Mouse (Mus musculus) forebrain, embryonic 15.5 days (tissue): ENCODE results near the gene Abcc12. TPM values are rescaled to one million over a fixed set of nuclear protein-coding genes. Genes with fewer than 3 reads are reported as not detected.
A peak's percentile ranks its signal among the peaks of the same experiment; 100 is the strongest.

Experiments used
- ATAC-seq: fragments of 200-750 bp; cut with Nextera tagmentation; replicated peaks from 2 replicates; pipeline ENCODE4 v1.8.0; 2017; ENCODE audit warnings: mild to moderate bottlenecking, moderate TSS enrichment, moderate library complexity
- H3K27ac ChIP-seq: fragments of 300-500 bp; sonication (generic); replicated peaks from 2 replicates; pipeline ENCODE4 v1.5.1; 2015; ENCODE audit warnings: mild to moderate bottlenecking, inconsistent platforms
- H3K27me3 ChIP-seq: fragments of 300-500 bp; sonication (generic); 2 replicates; pipeline ENCODE4 v1.6.1; 2015; ENCODE audit warnings: inconsistent platforms
- H3K36me3 ChIP-seq: fragments of 300-500 bp; sonication (generic); 2 replicates; pipeline ENCODE4 v1.6.1; 2015; ENCODE audit warnings: mild to moderate bottlenecking, inconsistent platforms
- H3K4me1 ChIP-seq: fragments of 300-500 bp; sonication (generic); 2 replicates; pipeline ENCODE4 v1.6.1; 2015; ENCODE audit warnings: inconsistent platforms
- H3K4me2 ChIP-seq: fragments of 300-500 bp; sonication (generic); replicated peaks from 2 replicates; pipeline ENCODE4 v1.6.1; 2015; ENCODE audit warnings: mild to moderate bottlenecking, inconsistent platforms
- H3K4me3 ChIP-seq: fragments of 300-500 bp; sonication (generic); 2 replicates; pipeline ENCODE4 v1.5.1; 2015; ENCODE audit warnings: mild to moderate bottlenecking, inconsistent platforms
- H3K9ac ChIP-seq: fragments of 300-500 bp; sonication (generic); replicated peaks from 2 replicates; pipeline ENCODE4 v1.6.1; 2015; ENCODE audit warnings: mild to moderate bottlenecking, inconsistent platforms
- H3K9me3 ChIP-seq: fragments of 300-500 bp; sonication (generic); 2 replicates; pipeline ENCODE4 v1.6.1; 2016; ENCODE audit warnings: inconsistent platforms
- WGBS: fragments of 180-500 bp; shearing (Covaris S2); methylation state at CpG from one replicate; pipeline ENCODE4 v1.1.7; 2015; ENCODE audit warnings: mixed read lengths; 5-methylcytosine and 5-hydroxymethylcytosine counted together
- polyA plus RNA-seq: library from polyadenylated mRNA; unstranded; fragments of >200 nt; fragmentation: Nextera tagmentation; extraction: Ambion mirVana; gene quantifications from 2 replicates; pipeline ENCODE4 v1.2.1, GENCODE M21; 2015

Abcc12 gene
- polyA plus RNA-seq, result 0.18 and 0.23 TPM in 2 replicates

GRCm38 (mm10) chr8:86580458-86580857 lies at the start of gene Abcc12:
Gene Abcc12, minus strand, starts transcription at chr8:86580686.
- peaks cover 23% of the 10 kb centered on the region for H3K4me1 ChIP-seq
- no peak within 1 kb of the TSS for H3K4me2 ChIP-seq
- H3K9ac ChIP-seq, result no peak within 1 kb of the TSS
- no peaks in the 10 kb centered on the region for H3K9me3 ChIP-seq
- H3K36me3 ChIP-seq, result no peaks in the 10 kb centered on the region
- 0 out of 2 replicates have a peak within 1 kb of the TSS, but pooled peaks have one; percentile 1 for H3K27ac ChIP-seq
- no peak for ATAC-seq
- no peak within 1 kb of the TSS for H3K4me3 ChIP-seq
- H3K27me3 ChIP-seq, result no peaks in the 10 kb centered on the region

DNA sequence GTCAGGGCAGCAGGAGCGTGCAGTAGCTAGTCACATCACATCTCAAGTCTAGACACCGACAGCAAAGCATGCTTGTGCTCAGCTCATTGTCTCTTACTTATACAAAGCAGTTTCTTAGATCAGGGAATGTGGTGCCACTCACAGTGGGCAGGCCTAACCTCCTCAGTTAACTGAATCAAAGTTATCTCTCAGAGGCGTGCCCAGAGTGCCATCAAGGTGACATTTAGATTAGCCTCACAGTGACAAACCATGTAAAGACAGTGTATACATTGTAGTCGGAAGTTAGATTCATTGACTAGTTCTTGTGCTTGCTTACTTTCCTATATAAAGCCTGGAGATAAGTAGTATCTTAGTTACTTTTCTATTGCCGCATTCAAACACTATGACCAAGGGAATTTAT lies 49.7 kb upstream of the Abcc12 start:
- WGBS, result 85% methylated on average over 5 of the region's 5 CpGs
- H3K4me2 ChIP-seq, result no peak overlapping the region
- no peaks in the 10 kb centered on the region for H3K9me3 ChIP-seq
- no peak overlapping the region for H3K27ac ChIP-seq
- H3K4me3 ChIP-seq, result no peak overlapping the region
- H3K9ac ChIP-seq, result no peak overlapping the region
- no peaks in the 10 kb centered on the region for H3K27me3 ChIP-seq
- H3K36me3 ChIP-seq, result peaks cover 16% of the 10 kb centered on the region
- H3K4me1 ChIP-seq, result peaks cover 14% of the 10 kb centered on the region
- no peak for ATAC-seq

- H3K9me3 ChIP-seq, result no peaks in the 10 kb centered on the region
- H3K36me3 ChIP-seq, result no peaks in the 10 kb centered on the region
- H3K4me2 ChIP-seq, result peak overlapping the region; percentile 88
- H3K4me3 ChIP-seq, result peak overlapping the region; percentile 95
- no peaks in the 10 kb centered on the region for H3K27me3 ChIP-seq
- no peak overlapping the region for H3K27ac ChIP-seq
- no peak for ATAC-seq
- 53% methylated on average over 7 of the region's 7 CpGs for whole genome bisulfite sequencing
- peak overlapping the region; percentile 62 for H3K9ac ChIP-seq
- H3K4me1 ChIP-seq, result peaks cover 24% of the 10 kb centered on the region
Measured at GRCm38 (mm10) chr8:86624915-86625314, 44.4 kb upstream of the Abcc12 start.

DNA sequence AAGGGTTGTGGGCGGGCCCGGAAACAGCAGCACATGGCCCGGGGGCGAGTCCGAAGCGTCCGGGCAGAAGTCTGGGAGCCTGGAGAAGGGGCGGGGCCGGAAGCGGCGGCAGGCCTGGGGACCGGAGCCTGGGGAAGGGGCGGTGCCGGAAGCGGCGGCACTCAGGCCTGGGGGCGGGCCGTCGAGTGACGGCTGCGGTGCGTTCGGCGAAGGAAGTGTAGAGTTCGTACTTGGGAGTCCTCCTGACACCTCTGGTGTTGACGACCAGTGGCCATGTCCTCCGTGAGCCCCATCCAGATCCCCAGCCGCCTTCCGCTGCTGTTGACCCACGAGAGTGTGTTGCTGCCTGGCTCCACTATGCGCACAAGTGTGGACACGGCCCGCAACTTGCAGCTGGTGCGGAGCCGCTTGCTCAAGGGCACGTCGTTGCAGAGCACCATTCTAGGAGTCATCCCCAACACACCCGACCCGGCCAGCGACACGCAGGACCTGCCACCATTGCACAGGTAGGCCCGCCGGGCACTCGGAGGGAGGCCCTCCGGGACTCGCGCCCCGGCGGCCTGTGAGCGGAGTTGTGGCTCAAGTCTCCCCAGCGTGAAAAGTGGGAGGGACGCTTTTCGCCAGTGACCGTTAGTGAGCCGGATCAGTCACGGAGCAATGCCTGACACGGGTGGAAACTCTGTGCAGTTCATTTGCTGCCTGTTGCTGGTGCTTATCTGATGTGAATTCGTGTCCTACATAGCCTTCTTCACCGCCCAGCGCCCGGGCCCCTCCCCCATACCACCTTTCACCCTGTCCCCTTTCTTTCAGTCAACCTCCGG lies 43.6 kb upstream of the Abcc12 start, which contains the start of gene Lonp2:
Lonp2 (plus strand) TSS at position 133 of the 821 bp plus-strand sequence.
- Histone ChIP-seq H3K36me3 (no peaks in the 10 kb centered on the region), H3K4me2 (peak within 1 kb of the TSS; percentile 88), H3K27me3 (no peaks in the 10 kb centered on the region), H3K9ac (peak within 1 kb of the TSS; percentile 75), H3K9me3 (no peaks in the 10 kb centered on the region), H3K4me3 (peak within 1 kb of the TSS; percentile 95), H3K27ac (peak within 1 kb of the TSS; percentile 91), H3K4me1 (peaks cover 24% of the 10 kb centered on the region)
- ATAC-seq, result peak; percentile 100
- WGBS, result under 1% methylated on average over 59 of the region's 62 CpGs

DNA sequence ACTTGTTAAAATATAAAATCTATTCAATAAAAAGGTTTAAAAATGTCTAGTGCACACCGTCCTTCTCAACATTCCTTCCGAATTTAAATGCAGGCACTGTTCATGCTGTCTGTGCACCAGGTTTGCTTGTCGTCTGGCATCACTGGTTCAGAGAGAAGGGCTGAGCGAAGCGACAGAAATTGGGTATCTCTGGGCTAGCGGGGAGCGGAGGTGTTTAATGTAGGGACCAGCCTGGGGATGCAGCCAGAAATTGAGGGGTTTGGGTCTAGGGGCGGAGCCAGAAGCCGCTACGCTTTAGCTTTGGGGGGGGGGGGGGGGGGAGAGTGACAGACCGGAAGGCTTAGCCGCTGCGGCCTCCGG lies 43.0 kb upstream of the Abcc12 start:
- Histone ChIP-seq H3K9me3 (no peaks in the 10 kb centered on the region), H3K9ac (peak overlapping the region; percentile 75), H3K4me3 (peak overlapping the region; percentile 95), H3K36me3 (no peaks in the 10 kb centered on the region), H3K27me3 (no peaks in the 10 kb centered on the region), H3K4me1 (peaks cover 24% of the 10 kb centered on the region), H3K27ac (peak overlapping the region; percentile 91), H3K4me2 (peak overlapping the region; percentile 88)
- 2% methylated on average over 14 of the region's 14 CpGs for WGBS
- ATAC-seq, result no peak

DNA sequence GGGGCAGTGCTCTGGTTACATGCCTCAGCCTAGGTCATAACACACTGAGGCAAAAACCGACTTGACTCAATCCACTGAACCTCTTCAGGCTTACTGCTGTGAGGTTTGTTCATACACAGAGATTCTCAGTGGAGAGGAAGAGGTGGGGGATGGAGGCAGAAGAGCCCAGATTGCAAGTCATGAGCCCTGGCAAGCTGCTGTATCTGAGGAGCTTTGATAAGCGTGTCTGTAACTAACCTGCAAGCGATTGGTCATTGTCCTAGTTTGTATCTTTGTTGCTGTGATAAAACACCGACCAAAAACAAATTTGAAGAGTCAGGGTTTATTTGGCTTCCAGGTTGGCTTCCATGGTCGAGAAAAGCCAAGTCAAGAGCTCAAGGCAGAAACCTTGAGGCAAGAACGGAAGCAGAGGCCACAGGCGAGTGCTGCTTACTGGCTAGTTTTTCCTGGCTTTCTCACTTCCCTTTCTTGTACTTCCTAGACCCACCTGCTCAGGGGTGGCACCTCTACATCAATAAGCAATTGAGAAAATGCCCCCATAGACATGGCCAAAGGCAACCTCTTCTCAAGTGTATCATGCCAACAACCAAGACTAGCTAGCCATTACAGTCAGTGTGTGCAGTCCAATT lies 37.4 kb upstream of the Abcc12 start:
- Histone ChIP-seq H3K27me3 (no peaks in the 10 kb centered on the region), H3K4me3 (no peak overlapping the region), H3K4me2 (no peak overlapping the region), H3K36me3 (no peaks in the 10 kb centered on the region), H3K27ac (no peak overlapping the region), H3K9me3 (no peaks in the 10 kb centered on the region), H3K9ac (no peak overlapping the region), H3K4me1 (no peaks in the 10 kb centered on the region)
- WGBS, result 77% methylated on average over 7 of the region's 7 CpGs
- no peak for ATAC-seq

DNA sequence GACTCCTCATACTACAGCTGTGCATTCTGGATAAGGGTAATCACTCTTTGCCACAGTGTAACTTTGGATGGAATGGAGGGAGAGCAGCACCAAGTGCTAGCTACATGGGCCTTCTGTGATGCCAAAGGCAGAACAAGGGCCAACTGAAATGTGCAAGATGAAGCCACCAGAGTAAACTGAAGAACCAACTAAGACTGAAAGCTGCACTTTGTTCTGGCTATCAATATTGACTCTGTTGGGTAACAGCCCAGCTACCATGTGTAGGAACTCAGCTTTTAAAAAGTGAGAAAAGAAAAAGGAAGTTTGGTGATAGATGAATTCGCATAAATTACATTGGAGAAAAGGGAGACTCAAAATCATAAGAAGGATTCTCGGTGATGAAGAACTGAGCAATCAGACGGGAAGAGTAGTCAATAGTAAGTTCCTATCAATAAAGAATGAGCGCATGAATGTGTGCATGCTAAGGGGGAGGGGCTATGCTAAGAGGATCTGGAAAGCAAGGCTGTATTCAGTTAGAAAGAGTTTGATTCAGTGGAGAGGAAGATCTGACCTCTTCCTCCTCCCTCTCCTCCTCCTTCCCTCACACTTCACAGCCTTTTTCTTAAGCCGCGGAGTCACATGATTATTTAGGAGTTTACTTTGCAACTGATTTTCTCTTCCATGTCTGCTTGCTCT lies 34.7 kb upstream of the Abcc12 start:
- Histone ChIP-seq H3K27me3 (no peaks in the 10 kb centered on the region), H3K4me3 (no peak overlapping the region), H3K9me3 (no peaks in the 10 kb centered on the region), H3K4me2 (no peak overlapping the region), H3K27ac (no peak overlapping the region), H3K36me3 (no peaks in the 10 kb centered on the region), H3K9ac (no peak overlapping the region), H3K4me1 (no peaks in the 10 kb centered on the region)
- 90% methylated on average over 6 of the region's 6 CpGs for WGBS
- ATAC-seq, result no peak

DNA sequence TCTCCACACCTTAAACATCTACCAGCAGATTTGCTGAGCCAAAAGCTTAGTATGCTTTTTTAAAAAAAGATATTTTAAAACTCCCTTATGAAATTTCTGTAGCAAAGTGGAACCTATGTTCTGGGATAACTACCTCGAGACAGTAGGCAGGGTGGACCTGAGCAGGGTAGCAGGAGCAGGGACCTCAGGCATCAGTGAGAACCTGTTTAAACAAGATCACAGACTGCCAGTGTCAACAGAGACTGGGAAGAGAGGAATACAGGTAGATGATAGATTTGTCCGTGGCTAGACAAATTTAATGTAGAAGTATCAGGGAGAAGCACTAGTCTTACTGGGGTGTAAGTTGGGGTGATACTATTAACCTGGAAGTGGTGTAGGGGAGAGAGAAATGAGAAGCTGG lies 33.3 kb upstream of the Abcc12 start:
- no peak for ATAC-seq
- Histone ChIP-seq H3K4me2 (no peak overlapping the region), H3K36me3 (no peaks in the 10 kb centered on the region), H3K9me3 (no peaks in the 10 kb centered on the region), H3K4me1 (no peaks in the 10 kb centered on the region), H3K27ac (no peak overlapping the region), H3K9ac (no peak overlapping the region), H3K27me3 (no peaks in the 10 kb centered on the region), H3K4me3 (no peak overlapping the region)
- WGBS, result 80% methylated on average over 2 of the region's 2 CpGs

DNA sequence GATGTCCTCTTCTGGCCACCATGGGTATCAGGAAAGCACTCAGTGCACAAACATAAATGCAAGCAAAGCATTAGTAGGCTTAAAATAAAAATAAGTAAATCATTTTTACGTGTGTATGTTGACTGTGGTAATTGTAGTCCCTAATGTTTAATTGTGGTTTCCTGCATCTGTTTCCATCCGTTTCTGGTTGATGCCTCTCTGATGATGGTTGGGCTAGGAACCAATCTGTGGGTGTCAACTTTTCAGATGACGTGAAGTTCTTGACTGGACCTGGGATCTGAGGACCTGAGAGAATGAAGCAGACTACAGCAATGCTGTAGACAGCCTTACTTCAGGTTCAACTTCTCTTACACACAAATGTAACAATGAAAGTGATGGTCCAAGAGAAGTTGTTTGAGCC lies 24.2 kb upstream of the Abcc12 start:
- Histone ChIP-seq H3K4me3 (no peak overlapping the region), H3K27me3 (no peaks in the 10 kb centered on the region), H3K27ac (no peak overlapping the region), H3K4me1 (no peaks in the 10 kb centered on the region), H3K9me3 (no peaks in the 10 kb centered on the region), H3K9ac (no peak overlapping the region), H3K36me3 (no peaks in the 10 kb centered on the region), H3K4me2 (no peak overlapping the region)
- 92% methylated on average over 3 of the region's 3 CpGs for WGBS
- no peak for ATAC-seq

DNA sequence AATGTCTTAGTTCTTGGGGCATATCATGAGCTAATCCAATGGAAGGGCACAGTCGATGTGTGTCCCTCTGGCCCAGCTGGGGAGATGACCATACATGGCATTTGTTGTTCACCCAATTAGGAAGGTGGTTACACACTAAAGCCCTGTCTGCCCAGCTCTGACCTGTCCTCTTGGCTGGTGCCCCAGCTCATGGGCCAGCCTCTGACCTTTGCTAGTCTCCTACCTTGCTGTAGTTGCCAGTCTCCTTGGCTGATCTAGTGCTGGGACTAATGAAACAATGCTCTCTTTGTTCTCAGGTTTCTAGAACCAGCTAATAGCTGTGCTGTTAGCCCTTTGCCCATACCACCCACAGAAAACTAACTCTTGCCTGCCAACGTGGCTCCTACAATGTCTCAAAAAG lies 22.7 kb upstream of the Abcc12 start:
- no peak overlapping the region for H3K4me2 ChIP-seq
- H3K36me3 ChIP-seq, result no peaks in the 10 kb centered on the region
- no peak overlapping the region for H3K27ac ChIP-seq
- no peak overlapping the region for H3K9ac ChIP-seq
- WGBS, result 51% methylated on average over 2 of the region's 2 CpGs
- H3K27me3 ChIP-seq, result no peaks in the 10 kb centered on the region
- H3K9me3 ChIP-seq, result no peaks in the 10 kb centered on the region
- no peak overlapping the region for H3K4me3 ChIP-seq
- no peak for ATAC-seq
- no peaks in the 10 kb centered on the region for H3K4me1 ChIP-seq

DNA sequence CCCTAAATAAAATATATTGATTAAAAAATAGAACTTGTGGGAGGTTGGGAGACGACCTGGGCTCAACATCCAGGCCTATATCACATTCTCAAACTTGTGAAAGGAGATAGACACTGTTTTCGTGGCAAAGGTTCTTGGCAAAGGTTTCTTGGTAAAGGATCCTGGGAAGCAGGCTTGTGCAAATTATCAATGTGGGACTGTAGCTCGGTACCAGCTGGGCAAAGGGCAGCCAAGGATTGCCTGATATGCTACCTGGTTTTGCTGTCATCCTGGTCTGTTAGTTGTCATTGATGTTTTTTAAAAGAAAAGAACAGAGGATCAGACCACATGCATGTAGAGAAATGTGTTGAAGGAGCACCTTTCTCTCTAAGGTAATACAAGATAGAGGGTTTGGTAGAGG lies 19.8 kb upstream of the Abcc12 start:
- WGBS, result 79% methylated on average over 3 of the region's 3 CpGs
- Histone ChIP-seq H3K4me1 (no peaks in the 10 kb centered on the region), H3K36me3 (no peaks in the 10 kb centered on the region), H3K27ac (no peak overlapping the region), H3K4me2 (no peak overlapping the region), H3K27me3 (no peaks in the 10 kb centered on the region), H3K4me3 (no peak overlapping the region), H3K9ac (no peak overlapping the region), H3K9me3 (no peaks in the 10 kb centered on the region)
- ATAC-seq, result no peak

GRCm38 (mm10) chr8:86599299-86599698 lies 18.8 kb upstream of the Abcc12 start:
- no peak overlapping the region for H3K4me2 ChIP-seq
- no peak for ATAC-seq
- H3K27me3 ChIP-seq, result no peaks in the 10 kb centered on the region
- H3K36me3 ChIP-seq, result no peaks in the 10 kb centered on the region
- no peak overlapping the region for H3K9ac ChIP-seq
- WGBS, result 92% methylated on average over 6 of the region's 6 CpGs
- H3K4me3 ChIP-seq, result no peak overlapping the region
- H3K27ac ChIP-seq, result no peak overlapping the region
- no peaks in the 10 kb centered on the region for H3K4me1 ChIP-seq
- no peaks in the 10 kb centered on the region for H3K9me3 ChIP-seq
